Mouse (Mus musculus): ENCODE data around the gene Cxcl16. TPM values are rescaled to one million over a fixed set of nuclear protein-coding genes. Genes with fewer than 3 reads are reported as not detected.

The Cxcl16 gene
- polyA plus RNA-seq, 1 experiment: 23.1 TPM

GRCm38 (mm10) chr11:70458688-70459600 lies 840 bp downstream of the Cxcl16 start, which contains the start of gene Zmynd15:
TSS of gene Zmynd15 (plus strand) at chr11:70459433.
- H3K36me3 ChIP-seq (replicated peaks; ENCODE audit: low read length): peaks cover 11% of the 10 kb centered on the region

GRCm38 (mm10) chr11:70453261-70454044 lies 6.3 kb downstream of the Cxcl16 start:
- peak overlapping the region; percentile 71 for H3K4me3 ChIP-seq (replicated peaks)
- TF ChIP-seq FLI1 (IDR thresholded peaks at IDR 0.05; ENCODE audit: low read length): no peak
- no peak for TF ChIP-seq GATA1 (IDR thresholded peaks at IDR 0.05; ENCODE audit: borderline replicate concordance, low read length)

More at GRCm38 (mm10) chr11:70458688-70459600, 840 bp downstream of the Cxcl16 start, which contains the start of gene Zmynd15:
- no peak for TF ChIP-seq GATA1 (IDR thresholded peaks at IDR 0.05; ENCODE audit: borderline replicate concordance, low read length)
- no peak for TF ChIP-seq FLI1 (IDR thresholded peaks at IDR 0.05; ENCODE audit: low read length)
- H3K4me1 ChIP-seq: peaks cover 23% of the 10 kb centered on the region
- H3K27me3 ChIP-seq (replicated peaks): peaks cover 53% of the 10 kb centered on the region
- H3K4me3 ChIP-seq (replicated peaks): peak within 1 kb of the TSS; percentile 91
- H3K9me3 ChIP-seq: peaks cover 23% of the 10 kb centered on the region

GRCm38 (mm10) chr11:70451797-70452498 lies 7.8 kb downstream of the Cxcl16 start, which contains the start of gene Med11:
TSS of gene Med11 (plus strand) at chr11:70451919.
- Histone ChIP-seq H3K4me3 (replicated peaks) (peak within 1 kb of the TSS; percentile 93), H3K36me3 (replicated peaks; ENCODE audit: low read length) (peaks cover 22% of the 10 kb centered on the region), H3K27me3 (replicated peaks) (no peaks in the 10 kb centered on the region), H3K9me3 (no peaks in the 10 kb centered on the region), H3K4me1 (peaks cover 58% of the 10 kb centered on the region)
- TF ChIP-seq FLI1 (IDR thresholded peaks at IDR 0.05; ENCODE audit: low read length) (no peak), GATA1 (IDR thresholded peaks at IDR 0.05; ENCODE audit: borderline replicate concordance, low read length) (no peak)

More at GRCm38 (mm10) chr11:70453261-70454044, 6.3 kb downstream of the Cxcl16 start:
- Histone ChIP-seq H3K4me1 (peaks cover 44% of the 10 kb centered on the region), H3K9me3 (no peaks in the 10 kb centered on the region), H3K27me3 (replicated peaks) (peaks cover under 1% of the 10 kb centered on the region), H3K36me3 (replicated peaks; ENCODE audit: low read length) (peaks cover 22% of the 10 kb centered on the region)

GRCm38 (mm10) chr11:70450926-70451325 lies 8.9 kb downstream of the Cxcl16 start:
- Histone ChIP-seq H3K4me3 (replicated peaks) (peak overlapping the region; percentile 93), H3K9me3 (no peaks in the 10 kb centered on the region), H3K36me3 (replicated peaks; ENCODE audit: low read length) (peaks cover 22% of the 10 kb centered on the region), H3K27me3 (replicated peaks) (no peaks in the 10 kb centered on the region), H3K4me1 (peaks cover 65% of the 10 kb centered on the region)
- no peak for TF ChIP-seq GATA1 (IDR thresholded peaks at IDR 0.05; ENCODE audit: borderline replicate concordance, low read length)
- TF ChIP-seq FLI1 (IDR thresholded peaks at IDR 0.05; ENCODE audit: low read length): no peak

GRCm38 (mm10) chr11:70447373-70447772 lies 12.4 kb downstream of the Cxcl16 start:
- H3K27me3 ChIP-seq (replicated peaks): no peaks in the 10 kb centered on the region
- no peak overlapping the region for H3K4me3 ChIP-seq (replicated peaks)
- H3K36me3 ChIP-seq (replicated peaks; ENCODE audit: low read length): peaks cover 15% of the 10 kb centered on the region
- no peaks in the 10 kb centered on the region for H3K9me3 ChIP-seq
- TF ChIP-seq GATA1 (IDR thresholded peaks at IDR 0.05; ENCODE audit: borderline replicate concordance, low read length) (no peak), FLI1 (IDR thresholded peaks at IDR 0.05; ENCODE audit: low read length) (no peak)
- peaks cover 69% of the 10 kb centered on the region for H3K4me1 ChIP-seq

GRCm38 (mm10) chr11:70446756-70447155 lies 13.0 kb downstream of the Cxcl16 start:
- Histone ChIP-seq H3K4me3 (replicated peaks) (peak overlapping the region; percentile 50), H3K4me1 (peaks cover 74% of the 10 kb centered on the region), H3K9me3 (no peaks in the 10 kb centered on the region), H3K27me3 (replicated peaks) (no peaks in the 10 kb centered on the region), H3K36me3 (replicated peaks; ENCODE audit: low read length) (peaks cover 21% of the 10 kb centered on the region)
- TF ChIP-seq GATA1 (IDR thresholded peaks at IDR 0.05; ENCODE audit: borderline replicate concordance, low read length) (no peak), FLI1 (IDR thresholded peaks at IDR 0.05; ENCODE audit: low read length) (no peak)

GRCm38 (mm10) chr11:70444667-70445066 lies 15.1 kb downstream of the Cxcl16 start:
- Histone ChIP-seq H3K9me3 (no peaks in the 10 kb centered on the region), H3K4me1 (peaks cover 73% of the 10 kb centered on the region), H3K4me3 (replicated peaks) (no peak overlapping the region), H3K36me3 (replicated peaks; ENCODE audit: low read length) (peaks cover 41% of the 10 kb centered on the region), H3K27me3 (replicated peaks) (no peaks in the 10 kb centered on the region)
- no peak for TF ChIP-seq FLI1 (IDR thresholded peaks at IDR 0.05; ENCODE audit: low read length)
- TF ChIP-seq GATA1 (IDR thresholded peaks at IDR 0.05; ENCODE audit: borderline replicate concordance, low read length): no peak

GRCm38 (mm10) chr11:70443964-70444363 lies 15.8 kb downstream of the Cxcl16 start:
- Histone ChIP-seq H3K27me3 (replicated peaks) (no peaks in the 10 kb centered on the region), H3K9me3 (no peaks in the 10 kb centered on the region), H3K36me3 (replicated peaks; ENCODE audit: low read length) (peaks cover 48% of the 10 kb centered on the region), H3K4me3 (replicated peaks) (no peak overlapping the region), H3K4me1 (peaks cover 80% of the 10 kb centered on the region)
- no peak for TF ChIP-seq GATA1 (IDR thresholded peaks at IDR 0.05; ENCODE audit: borderline replicate concordance, low read length)
- no peak for TF ChIP-seq FLI1 (IDR thresholded peaks at IDR 0.05; ENCODE audit: low read length)

- Histone ChIP-seq H3K27me3 (replicated peaks) (no peaks in the 10 kb centered on the region), H3K4me1 (peaks cover 82% of the 10 kb centered on the region), H3K4me3 (replicated peaks) (peak overlapping the region; percentile 39), H3K9me3 (no peaks in the 10 kb centered on the region), H3K36me3 (replicated peaks; ENCODE audit: low read length) (peaks cover 69% of the 10 kb centered on the region)
- no peak for TF ChIP-seq GATA1 (IDR thresholded peaks at IDR 0.05; ENCODE audit: borderline replicate concordance, low read length)
- TF ChIP-seq FLI1 (IDR thresholded peaks at IDR 0.05; ENCODE audit: low read length): no peak
Observed at GRCm38 (mm10) chr11:70441882-70442281, 17.9 kb downstream of the Cxcl16 start.
